10 mouse cellular contexts compared by ENCODE assay signal in the genomic region with DNA sequence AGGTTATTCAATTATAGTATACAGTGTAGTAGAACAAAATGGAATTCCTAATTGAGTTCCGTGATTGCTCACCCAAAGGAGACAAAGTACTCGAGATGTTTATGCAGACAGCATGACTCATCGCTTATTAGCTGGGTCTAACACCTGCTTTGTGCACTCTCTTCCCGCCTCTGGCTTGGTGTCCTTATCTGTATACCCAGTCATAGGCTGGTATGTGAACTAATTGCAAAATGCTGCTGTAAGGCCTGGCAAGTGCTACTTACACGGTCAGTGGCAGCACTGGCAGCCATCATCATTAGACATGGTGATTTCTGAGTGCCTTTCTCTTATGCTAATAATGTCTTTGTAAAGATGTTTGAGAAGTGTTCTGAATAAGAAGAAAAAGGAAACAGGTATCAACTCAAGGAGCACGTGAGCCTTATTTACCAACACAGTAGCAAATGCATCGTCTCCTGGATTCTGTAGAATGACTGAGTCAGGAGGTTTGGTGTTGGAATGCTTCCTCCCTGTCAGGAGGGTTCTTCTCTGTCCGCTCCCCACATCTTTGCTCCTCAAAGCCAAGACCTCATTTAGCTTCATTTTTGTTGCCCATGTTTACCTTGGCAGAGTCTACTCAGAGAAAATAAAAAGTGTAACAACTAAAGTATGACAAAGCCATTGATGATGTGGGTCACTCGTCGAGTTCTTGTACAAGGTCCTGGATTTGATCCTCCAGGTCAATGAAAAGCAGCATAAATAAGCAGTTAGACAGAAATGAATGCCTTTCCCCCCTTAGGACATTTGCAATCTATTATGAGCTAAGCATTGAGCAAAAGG.
DNase-seq lines count a peak whose midpoint lies in the region; ATAC-seq lines count a peak whose summit lies in the region.
"Had no signal": no experiment of that assay in that cellular context is flagged by ENCODE, and none has a peak within 500 bp of the region (broad histone marks: within the 10 kb centered on the region; RNA-seq: fewer than 3 reads in every experiment).

No protein-coding gene starts in this region.

- peak; percentile 50 for DNase-seq in NIH3T3 (ENCODE audit: low read depth)
- no peak for DNase-seq in left cerebral cortex, postnatal 4 days
- no peak for DNase-seq in urinary bladder, postnatal 25 days (ENCODE audit: low spot score)
- DNase-seq: cerebellum, adult 11 months; forebrain, postnatal 0 days had no signal

- intact Hi-C loops in left cerebral cortex, postnatal 4 days (cut with DNase I) = no loop called here

- H3K4me1 ChIP-seq in hindbrain, embryonic 15.5 days (replicated peaks) = peaks cover under 1% of the 10 kb centered on the region; the same call in 1 of the 2 replicates
- no peaks in the 10 kb centered on the region for H3K4me1 ChIP-seq in hindbrain, embryonic 16.5 days (ENCODE audit: control insufficient read depth, insufficient read depth, low read depth, low read length)
- peaks cover 60% of the 10 kb centered on the region for H3K4me1 ChIP-seq in erythroblast, embryonic 14.5 days (ENCODE audit: control insufficient read depth)

- H3K36me3 ChIP-seq in hindbrain, embryonic 15.5 days = no peaks in the 10 kb centered on the region
- no peaks in the 10 kb centered on the region for H3K36me3 ChIP-seq in hindbrain, embryonic 16.5 days (ENCODE audit: control insufficient read depth, insufficient read depth, low read length)
- no peaks in the 10 kb centered on the region; the same call in none of the 2 replicates for H3K36me3 ChIP-seq in erythroblast, embryonic 14.5 days (ENCODE audit: control insufficient read depth)
- H3K36me3 ChIP-seq: midbrain, embryonic 12.5 days had no signal

- no peaks in the 10 kb centered on the region for H3K9me3 ChIP-seq in hindbrain, embryonic 15.5 days
- H3K9me3 ChIP-seq in hindbrain, embryonic 16.5 days (ENCODE audit: control insufficient read depth, low read length) = no peaks in the 10 kb centered on the region
- H3K9me3 ChIP-seq in erythroblast, embryonic 14.5 days (ENCODE audit: control insufficient read depth, low read length) = no peaks in the 10 kb centered on the region
- H3K9me3 ChIP-seq: midbrain, embryonic 12.5 days had no signal

- 66% methylated on average over 10 of the region's 10 CpGs for WGBS in hindbrain, embryonic 15.5 days
- WGBS in hindbrain, embryonic 16.5 days = 71% methylated on average over 10 of the region's 10 CpGs

- H3K4me2 ChIP-seq in hindbrain, embryonic 15.5 days = no peak overlapping the region
- no peak overlapping the region for H3K4me2 ChIP-seq in hindbrain, embryonic 16.5 days (ENCODE audit: low read length)
- H3K4me2 ChIP-seq: midbrain, embryonic 12.5 days had no signal

- H3K27ac ChIP-seq in hindbrain, embryonic 15.5 days (replicated peaks) = no peak overlapping the region
- H3K27ac ChIP-seq in hindbrain, embryonic 16.5 days (ENCODE audit: low read depth, low read length) = no peak overlapping the region
- H3K27ac ChIP-seq: midbrain, embryonic 12.5 days had no signal

- H3K27me3 ChIP-seq in hindbrain, embryonic 15.5 days = no peaks in the 10 kb centered on the region
- no peaks in the 10 kb centered on the region for H3K27me3 ChIP-seq in hindbrain, embryonic 16.5 days (replicated peaks; ENCODE audit: control insufficient read depth, insufficient read depth, low read length)
- H3K27me3 ChIP-seq in erythroblast, embryonic 14.5 days (ENCODE audit: control insufficient read depth) = no peaks in the 10 kb centered on the region
- H3K27me3 ChIP-seq: midbrain, embryonic 12.5 days had no signal

- ATAC-seq in hindbrain, embryonic 15.5 days (ENCODE audit: low FRiP score, low read depth) = peak; percentile 30; the same call in 1 of the 2 replicates
- ATAC-seq in hindbrain, embryonic 16.5 days = no peak
- peak; percentile 93 for ATAC-seq in megakaryocyte-erythroid progenitor cell, adult 5-6 weeks (replicated peaks; ENCODE audit: low FRiP score, low TSS enrichment, poor library complexity, severe bottlenecking)
- ATAC-seq: forebrain, postnatal 0 days had no signal

- H3K9ac ChIP-seq in hindbrain, embryonic 15.5 days = no peak overlapping the region
- H3K9ac ChIP-seq in hindbrain, embryonic 16.5 days (ENCODE audit: low read depth, low read length) = no peak overlapping the region
- H3K9ac ChIP-seq: forebrain, postnatal 0 days; midbrain, embryonic 12.5 days had no signal

- no peak overlapping the region for H3K4me3 ChIP-seq in hindbrain, embryonic 15.5 days
- no peak overlapping the region for H3K4me3 ChIP-seq in hindbrain, embryonic 16.5 days (ENCODE audit: low read length)
- peak overlapping the region; percentile 21 for H3K4me3 ChIP-seq in erythroblast, embryonic 14.5 days (replicated peaks)
- H3K4me3 ChIP-seq: midbrain, embryonic 12.5 days had no signal
